Mouse (Mus musculus) limb, embryonic 10.5 days (tissue): ENCODE measurements around the gene Sec24b. TPM values are rescaled to one million over a fixed set of nuclear protein-coding genes. Genes with fewer than 3 reads are reported as not detected.

Experiments used
- polyA plus RNA-seq: library from polyadenylated mRNA; unstranded; fragments of >200 nt; fragmentation: Nextera tagmentation; extraction: Ambion mirVana; gene quantifications from 2 replicates; pipeline ENCODE4 v1.2.1, GENCODE M21; 2016

The Sec24b gene
- polyA plus RNA-seq, 1 experiment from 2014 or later: 37.8 TPM

Other genes with a start within 250 kb of the Sec24b start
- gene Rrh, start 239.0 kb downstream of the Sec24b start, polyA plus RNA-seq: not detected in 2 replicates
- gene Gar1, start 230.2 kb downstream of the Sec24b start, polyA plus RNA-seq: 114 and 145 TPM in 2 replicates
- gene Cfi, start 225.7 kb downstream of the Sec24b start, polyA plus RNA-seq: 0.08 TPM in 1 of 2 replicates, not detected in the other
- 22.5 and 27.1 TPM in 2 replicates for gene Pla2g12a, start 182.9 kb downstream of the Sec24b start, polyA plus RNA-seq
- gene Casp6, start 160.1 kb downstream of the Sec24b start, polyA plus RNA-seq: 104 and 116 TPM in 2 replicates
- gene Mcub, start 91.3 kb downstream of the Sec24b start, polyA plus RNA-seq: 8.5 and 10.3 TPM in 2 replicates
- gene Col25a1, start 69.9 kb upstream of the Sec24b start, polyA plus RNA-seq: 11.5 and 18.3 TPM in 2 replicates